Mouse (Mus musculus): ENCODE results near the gene Metap1d.

DNA sequence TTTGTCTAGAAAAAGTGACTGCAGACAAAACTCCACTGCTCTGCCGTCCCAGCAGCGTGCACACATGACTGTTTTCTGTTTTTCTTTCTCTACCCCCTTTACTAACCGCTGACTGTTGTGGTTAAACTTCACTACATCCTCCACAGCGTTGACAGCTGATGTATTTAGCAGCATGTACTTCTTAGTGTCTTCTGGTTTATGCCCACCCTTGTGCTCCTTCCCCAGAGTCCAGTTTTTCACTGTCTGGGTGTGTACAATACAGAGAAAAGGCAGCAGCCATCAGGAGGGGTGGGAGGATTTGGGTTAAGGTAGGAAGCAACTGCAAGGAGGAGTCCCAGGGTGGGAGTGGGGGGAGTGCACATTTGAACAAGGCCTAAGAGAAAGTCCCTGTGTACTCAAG, 69.8 kb downstream of the Metap1d start:
- TF ChIP-seq CTCF (IDR thresholded peaks at IDR 0.05; ENCODE audit: low read depth) (no peak), EP300 (IDR thresholded peaks at IDR 0.05; ENCODE audit: low read depth) (no peak)
